Mouse (Mus musculus): ENCODE data around the gene Comp. TPM values are rescaled to one million over a fixed set of nuclear protein-coding genes. Genes with fewer than 3 reads are reported as not detected.
A peak's percentile ranks its signal among the peaks of the same experiment; 100 is the strongest.

Gene Comp
- total RNA-seq (2014; fragmentation: Nextera tagmentation) (0.15 and 1.2 TPM in 2 replicates), total RNA-seq (2017) (2.3 TPM in 1 of 2 replicates, not detected in the other)

DNA sequence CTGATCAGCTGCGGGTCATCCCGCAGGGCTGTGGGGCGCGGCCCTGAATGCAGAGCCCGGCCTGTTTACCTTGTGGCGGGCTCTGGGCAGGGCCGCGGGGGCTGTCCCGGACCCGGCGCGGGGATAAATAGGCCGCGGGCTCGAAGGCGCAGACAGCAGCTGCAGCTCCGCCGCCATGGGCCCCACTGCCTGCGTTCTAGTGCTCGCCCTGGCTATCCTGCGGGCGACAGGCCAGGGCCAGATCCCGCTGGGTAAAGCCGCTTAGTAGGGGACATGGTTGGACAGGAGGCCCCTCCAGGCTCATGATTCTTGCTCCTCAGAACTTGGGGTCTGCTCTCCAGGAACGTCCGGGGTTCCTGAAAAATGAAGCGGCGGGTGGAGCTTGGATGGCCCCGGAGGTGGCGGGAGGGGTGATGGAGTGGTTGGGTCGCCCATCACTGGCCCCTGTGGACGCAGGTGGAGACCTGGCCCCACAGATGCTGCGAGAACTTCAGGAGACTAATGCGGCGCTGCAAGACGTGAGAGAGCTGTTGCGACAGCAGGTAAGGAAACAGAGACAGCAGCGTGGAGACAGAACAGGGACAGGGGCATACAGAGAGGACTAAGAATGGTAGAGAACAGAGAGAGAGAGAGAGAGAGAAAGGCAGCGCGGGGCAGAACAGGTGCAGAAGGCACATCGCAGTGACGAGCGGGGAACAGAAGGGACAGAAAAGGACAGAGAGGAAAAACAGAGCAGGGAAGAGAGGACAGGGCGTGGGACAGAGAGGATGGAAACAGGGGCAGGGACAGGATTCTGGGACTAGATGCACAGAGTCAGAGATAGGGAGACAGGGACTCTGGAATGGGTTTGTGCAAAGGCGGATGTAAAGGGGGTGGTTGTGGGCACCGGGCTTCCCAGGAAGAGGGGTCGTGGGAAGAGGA is at the start of gene Comp:
TSS of gene Comp (plus strand) at position 162 of the 921 bp plus-strand sequence.
- no peak for ATAC-seq (replicated peaks; ENCODE audit: low FRiP score, low TSS enrichment, poor library complexity, severe bottlenecking)

DNA sequence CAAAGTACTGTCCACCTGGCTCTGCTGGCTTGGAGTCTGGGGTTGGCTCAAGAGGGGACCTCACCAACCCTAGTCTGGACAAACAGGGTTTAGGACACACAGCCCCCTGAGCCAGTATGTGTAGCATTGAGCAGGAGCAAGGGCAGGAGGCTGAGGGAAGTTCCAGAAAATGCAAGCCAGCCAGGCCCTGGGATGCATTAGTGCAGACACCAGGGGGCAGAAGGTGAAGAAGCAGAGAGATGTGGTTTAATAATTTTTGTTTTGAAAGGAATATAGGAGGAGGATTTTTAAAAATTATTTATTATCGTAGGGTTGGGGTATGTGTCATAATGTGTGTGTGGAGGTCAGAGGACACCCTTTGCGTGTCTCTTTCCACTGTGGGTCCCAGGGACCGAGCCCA is 49.6 kb upstream of the Comp start:
- ATAC-seq (replicated peaks; ENCODE audit: low FRiP score, low TSS enrichment, poor library complexity, severe bottlenecking) = no peak

DNA sequence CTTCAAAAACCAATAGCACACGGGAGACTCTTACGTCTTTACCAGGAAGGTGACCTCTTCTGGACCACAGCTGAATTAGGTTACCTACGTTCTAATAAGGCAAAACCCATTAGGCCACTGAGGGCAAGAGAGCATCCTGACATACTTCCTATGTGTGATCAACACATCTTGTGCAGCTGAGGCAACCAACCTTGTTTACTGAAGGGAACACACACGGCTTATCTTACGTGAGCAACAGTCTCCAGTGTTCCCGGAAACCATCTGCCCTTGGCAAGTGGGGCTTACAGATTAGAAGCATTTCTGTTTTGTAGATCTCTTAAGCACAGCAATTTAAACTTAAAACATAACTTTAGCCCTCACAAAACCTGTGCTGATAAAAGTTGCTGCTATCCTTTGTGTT is 45.8 kb upstream of the Comp start:
- peak; percentile 62 for ATAC-seq (replicated peaks; ENCODE audit: low FRiP score, low TSS enrichment, poor library complexity, severe bottlenecking)

DNA sequence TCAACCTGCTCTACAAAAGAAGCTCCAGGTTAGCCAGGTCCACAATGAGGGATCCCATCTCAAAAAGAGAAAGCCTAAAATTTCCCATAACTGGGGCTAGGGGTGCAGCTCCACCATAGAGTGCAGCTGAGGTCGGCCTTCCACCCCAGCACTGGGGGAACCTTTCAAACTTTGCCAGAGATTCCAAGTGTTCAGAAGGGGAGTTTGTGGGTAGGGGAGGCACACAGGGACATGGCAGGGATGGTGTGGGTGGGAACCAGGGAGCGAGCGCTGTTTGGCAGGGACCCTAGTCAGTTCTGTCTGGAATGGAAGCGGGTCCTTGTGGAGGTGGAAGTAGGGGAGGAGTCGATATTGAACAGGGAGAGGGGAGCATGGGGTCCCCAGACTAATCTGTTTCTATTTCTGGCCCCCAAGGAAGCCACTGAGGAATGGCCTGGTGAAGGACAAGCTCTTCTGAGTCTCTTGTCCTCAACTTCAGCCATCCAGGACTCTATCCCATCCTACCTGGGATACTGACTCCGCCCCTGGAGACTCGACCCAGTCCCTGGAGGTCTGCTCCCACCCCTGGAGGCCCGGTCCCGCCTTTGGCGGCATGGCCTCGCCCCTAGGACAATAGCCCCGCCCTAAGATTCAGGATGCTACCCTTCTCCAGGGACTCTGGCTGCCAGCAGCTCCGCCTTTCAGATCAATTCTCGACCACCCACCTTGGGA is 44.1 kb upstream of the Comp start, which contains the start of gene Gdf1:
TSS of gene Gdf1 (plus strand) at position 694 of the 711 bp plus-strand sequence.
- no peak for ATAC-seq (replicated peaks; ENCODE audit: low FRiP score, low TSS enrichment, poor library complexity, severe bottlenecking)

DNA sequence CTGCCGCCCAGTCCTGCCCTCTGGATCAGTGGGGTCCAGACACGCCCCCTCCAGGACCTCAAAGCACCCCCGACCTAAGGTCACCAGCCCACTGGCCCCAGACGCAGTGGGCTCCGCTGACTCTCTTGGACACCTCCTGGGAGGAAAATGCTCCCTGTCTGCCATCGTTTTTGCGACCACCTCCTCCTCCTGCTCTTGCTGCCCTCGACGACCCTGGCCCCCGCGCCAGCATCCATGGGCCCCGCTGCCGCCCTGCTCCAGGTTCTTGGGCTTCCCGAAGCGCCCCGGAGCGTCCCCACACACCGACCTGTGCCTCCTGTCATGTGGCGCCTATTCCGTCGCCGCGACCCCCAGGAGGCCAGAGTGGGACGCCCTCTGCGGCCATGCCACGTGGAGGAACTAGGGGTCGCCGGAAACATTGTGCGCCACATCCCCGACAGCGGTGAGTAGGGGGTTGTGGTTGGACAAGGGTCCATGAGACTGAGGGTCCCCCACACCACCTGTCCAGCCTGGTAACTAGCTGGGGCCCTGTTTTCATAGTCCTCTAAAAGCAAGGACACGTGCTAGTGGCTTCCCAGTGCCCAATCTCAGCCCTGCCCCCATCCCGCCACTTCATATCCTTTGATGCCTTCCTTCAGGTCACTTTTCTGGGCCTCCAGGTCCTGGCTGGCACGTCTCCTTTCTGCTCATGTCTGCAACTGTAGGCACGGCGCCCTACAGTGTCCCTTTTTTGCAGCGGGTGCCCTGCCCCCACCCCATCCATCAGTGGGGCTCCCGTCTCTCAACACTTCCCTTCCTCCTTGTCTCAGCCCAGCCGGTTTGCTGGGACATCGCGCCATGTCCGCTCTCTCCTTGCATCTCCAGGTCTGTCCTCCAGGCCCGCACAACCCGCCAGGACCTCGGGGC is 43.3 kb upstream of the Comp start:
- no peak for ATAC-seq (replicated peaks; ENCODE audit: low FRiP score, low TSS enrichment, poor library complexity, severe bottlenecking)

DNA sequence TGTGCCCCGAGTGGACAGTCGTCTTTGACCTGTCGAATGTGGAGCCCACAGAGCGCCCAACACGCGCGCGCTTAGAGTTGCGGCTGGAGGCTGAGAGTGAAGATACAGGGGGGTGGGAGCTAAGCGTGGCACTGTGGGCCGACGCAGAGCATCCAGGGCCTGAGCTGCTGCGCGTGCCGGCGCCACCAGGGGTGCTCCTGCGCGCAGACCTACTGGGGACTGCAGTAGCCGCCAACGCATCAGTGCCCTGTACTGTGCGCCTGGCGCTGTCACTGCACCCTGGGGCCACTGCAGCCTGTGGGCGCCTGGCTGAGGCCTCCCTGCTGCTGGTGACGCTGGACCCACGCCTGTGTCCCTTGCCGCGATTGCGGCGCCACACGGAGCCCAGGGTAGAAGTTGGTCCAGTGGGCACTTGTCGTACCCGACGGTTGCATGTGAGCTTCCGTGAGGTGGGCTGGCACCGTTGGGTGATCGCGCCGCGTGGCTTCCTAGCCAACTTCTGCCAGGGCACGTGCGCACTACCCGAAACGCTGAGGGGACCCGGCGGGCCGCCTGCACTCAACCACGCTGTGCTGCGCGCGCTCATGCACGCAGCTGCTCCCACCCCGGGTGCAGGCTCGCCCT is 42.5 kb upstream of the Comp start:
- peak; percentile 36; the same call in 1 of the 2 replicates for ATAC-seq (replicated peaks; ENCODE audit: low FRiP score, low TSS enrichment, poor library complexity, severe bottlenecking)

DNA sequence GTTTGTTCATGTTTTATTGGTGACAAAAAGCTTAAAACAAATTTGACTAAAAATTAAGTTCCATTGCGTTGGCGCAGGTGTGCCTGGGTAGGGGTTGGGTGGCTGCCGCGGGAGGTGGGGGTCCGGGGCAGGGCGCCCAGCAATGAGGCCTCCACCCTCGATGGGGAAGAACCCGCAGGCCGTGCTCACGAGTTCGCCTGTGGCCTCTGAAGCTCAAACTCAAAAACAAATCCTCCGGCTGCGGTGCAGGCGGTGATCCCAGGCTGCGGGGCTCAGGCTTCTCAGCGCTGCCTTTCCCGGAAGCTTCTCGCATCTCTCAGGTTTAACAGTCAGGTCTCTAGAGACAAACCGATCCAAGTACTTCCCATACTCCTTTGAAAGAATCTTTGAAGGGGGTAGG is 41.8 kb upstream of the Comp start:
- no peak for ATAC-seq (replicated peaks; ENCODE audit: low FRiP score, low TSS enrichment, poor library complexity, severe bottlenecking)

DNA sequence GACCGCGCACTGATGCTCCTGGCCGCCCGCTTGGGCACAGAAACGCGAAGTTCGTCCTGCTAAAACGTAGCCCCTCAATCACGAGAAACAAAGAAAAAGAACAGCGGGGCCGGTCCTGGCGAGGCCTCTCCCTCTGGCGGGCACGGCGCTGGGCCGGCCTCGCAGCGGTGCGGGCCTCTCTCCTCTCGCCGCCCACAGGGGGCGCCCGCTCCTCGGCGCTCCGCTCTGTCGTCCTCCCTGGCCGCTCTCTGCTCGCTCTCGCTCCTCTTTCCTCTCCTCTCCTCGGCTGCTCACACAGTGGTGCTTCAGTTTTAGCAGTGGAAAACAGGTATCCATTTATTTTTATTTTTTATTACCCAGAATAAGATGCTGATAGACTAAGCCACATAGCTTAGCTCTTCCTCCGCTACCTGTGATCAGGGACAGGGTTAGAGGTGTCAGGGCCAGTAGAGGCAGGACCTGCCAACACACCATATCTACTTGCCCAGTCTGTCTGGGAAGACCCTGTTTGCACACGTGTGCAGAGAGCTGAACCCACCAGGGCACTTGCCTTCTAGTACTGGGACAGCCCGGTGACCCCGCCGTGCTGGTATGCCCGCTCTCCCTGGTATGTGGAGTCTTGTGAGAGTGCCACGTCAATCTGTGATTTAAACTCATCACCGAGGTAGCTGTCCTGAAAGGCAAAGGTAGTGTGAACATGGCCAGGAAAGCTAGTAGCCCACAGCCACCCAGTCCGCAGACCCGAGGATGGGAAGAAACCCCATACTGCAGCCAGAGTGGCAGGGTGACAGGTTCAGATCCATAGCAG is 41.1 kb upstream of the Comp start:
- ATAC-seq (replicated peaks; ENCODE audit: low FRiP score, low TSS enrichment, poor library complexity, severe bottlenecking) = no peak

DNA sequence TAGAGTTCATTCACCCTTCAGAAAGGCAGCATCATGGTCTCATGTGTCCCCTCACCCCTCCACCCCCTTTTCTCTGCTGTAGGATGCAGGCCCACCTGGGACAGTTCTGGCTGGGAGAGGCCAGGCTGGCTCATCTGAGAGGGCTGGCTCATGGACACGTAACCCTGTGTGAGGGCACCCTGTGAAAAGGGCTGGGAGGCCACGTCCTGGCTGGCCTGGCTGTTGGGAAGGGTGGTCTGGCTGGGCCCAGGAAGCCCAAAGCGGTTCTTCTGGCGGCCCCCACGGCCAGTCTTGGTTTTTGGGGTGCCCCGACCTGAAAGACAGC is 40.5 kb upstream of the Comp start:
- no peak for ATAC-seq (replicated peaks; ENCODE audit: low FRiP score, low TSS enrichment, poor library complexity, severe bottlenecking)

DNA sequence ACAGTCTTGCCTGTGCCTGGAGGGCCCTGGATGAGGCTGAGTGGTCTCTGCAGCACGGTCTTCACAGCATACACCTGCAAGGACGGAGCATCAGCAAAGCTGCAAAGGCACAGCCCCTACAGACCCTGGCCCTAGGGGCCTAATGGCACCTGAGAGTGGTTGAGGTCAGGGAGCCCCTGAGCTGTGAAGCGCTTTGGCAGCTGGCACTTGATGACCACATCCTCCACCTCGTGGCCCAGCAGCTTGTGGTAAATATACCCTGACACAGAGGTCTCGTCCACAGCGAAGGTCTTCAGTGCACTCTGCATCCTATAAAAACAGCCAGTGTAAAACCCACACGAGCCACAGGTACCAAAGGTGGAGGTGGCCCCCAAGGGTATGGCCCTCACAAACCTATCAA is 34.4 kb upstream of the Comp start:
- no peak for ATAC-seq (replicated peaks; ENCODE audit: low FRiP score, low TSS enrichment, poor library complexity, severe bottlenecking)

DNA sequence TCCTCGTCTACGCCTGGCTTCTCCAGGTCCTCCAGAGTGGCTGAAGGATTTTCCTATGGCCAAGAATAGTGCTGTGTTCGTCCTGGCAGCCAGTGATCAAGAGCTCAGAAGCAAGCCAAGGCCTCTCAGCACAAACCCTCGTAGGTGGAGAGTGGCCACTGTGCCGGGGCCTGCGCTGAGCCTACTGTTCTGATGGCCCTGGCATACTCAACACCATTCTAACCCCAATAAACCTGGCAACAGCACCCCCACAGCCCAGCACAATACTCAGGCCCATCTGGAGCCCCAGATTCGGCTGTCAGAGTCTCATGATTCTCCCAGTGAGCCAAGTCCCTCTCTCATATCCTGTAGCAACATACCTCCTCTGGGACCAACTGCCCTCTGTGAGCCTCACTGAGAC is 32.7 kb upstream of the Comp start:
- ATAC-seq (replicated peaks; ENCODE audit: low FRiP score, low TSS enrichment, poor library complexity, severe bottlenecking) = no peak

DNA sequence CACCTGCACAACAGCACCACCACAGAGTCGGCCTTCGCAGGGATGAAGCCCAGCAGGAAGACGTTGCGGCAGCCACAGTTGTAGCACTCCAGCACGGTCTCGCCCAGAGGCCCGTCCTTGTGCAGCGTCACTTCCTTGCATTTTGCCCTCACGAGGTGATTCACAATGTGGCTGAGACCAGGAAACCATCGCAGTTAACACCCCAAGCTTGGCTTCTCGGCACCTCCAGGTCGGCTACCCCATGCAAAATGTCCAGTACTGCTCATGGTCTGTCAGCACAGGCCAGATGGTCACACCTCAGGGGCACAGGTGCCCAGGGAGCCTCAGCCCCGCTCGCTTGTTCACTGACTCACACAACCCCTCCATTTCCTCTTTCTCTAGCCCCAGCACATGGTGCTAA is 31.4 kb upstream of the Comp start:
- ATAC-seq (replicated peaks; ENCODE audit: low FRiP score, low TSS enrichment, poor library complexity, severe bottlenecking) = no peak

DNA sequence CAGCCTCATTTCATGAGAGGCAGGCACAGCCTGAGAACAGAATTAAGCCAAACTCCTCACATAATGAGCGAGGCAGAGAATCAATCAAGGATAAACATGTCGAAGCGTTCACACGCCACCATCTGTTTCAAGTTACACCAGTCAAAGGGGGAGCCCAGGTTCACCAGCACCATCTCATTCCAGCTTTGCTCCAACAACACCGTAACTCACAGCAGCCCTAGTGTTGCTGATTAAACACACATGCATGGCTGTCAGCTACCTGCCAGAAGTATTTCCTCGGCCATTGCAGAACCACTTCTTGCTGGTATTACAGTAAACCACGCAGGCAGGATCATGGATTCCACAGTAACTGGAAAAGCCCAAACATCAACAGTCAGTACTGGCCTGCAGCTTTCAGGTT is 30.3 kb upstream of the Comp start:
- ATAC-seq (replicated peaks; ENCODE audit: low FRiP score, low TSS enrichment, poor library complexity, severe bottlenecking) = no peak

DNA sequence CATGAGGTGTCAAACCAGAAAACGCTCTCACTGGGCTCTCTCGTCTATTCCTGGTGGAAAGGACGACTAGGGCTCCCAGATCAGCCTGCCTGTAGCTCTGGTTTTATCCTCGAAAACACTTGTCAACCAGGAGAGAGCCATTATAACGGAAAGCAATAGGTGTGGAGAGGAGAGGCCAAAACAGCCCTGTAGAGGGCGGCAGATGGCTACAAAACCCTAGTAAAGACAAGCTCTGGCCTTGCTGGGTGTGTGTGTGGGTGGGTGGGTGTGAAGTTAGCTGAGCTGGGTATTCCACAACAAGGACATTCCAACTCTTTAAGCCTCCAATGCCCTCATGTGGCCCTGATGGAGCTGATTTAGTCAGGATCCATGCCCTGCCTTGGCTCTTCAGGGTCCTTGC is 29.7 kb upstream of the Comp start:
- 0 out of 2 replicates have a peak, but pooled peaks have one; percentile 33 for ATAC-seq (replicated peaks; ENCODE audit: low FRiP score, low TSS enrichment, poor library complexity, severe bottlenecking)

DNA sequence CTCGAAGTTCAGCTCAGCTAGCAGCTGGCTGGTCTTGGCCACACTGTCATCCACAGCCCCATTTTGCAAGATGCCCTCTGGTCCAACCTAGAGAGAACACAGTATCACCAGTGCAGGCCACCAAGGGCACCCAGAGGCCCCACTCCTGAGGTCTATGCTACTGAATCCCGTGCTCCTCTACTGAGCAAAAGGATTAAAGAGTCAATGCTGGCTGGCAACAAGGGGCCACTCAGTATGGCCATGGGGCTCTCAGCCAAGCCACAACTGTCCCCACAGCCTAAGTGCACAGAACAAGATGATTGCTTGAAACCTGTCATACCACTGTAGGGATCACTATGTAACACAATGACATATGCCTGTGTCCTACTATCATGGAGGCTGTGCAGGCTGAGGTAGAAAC is 29.1 kb upstream of the Comp start:
- no peak for ATAC-seq (replicated peaks; ENCODE audit: low FRiP score, low TSS enrichment, poor library complexity, severe bottlenecking)

DNA sequence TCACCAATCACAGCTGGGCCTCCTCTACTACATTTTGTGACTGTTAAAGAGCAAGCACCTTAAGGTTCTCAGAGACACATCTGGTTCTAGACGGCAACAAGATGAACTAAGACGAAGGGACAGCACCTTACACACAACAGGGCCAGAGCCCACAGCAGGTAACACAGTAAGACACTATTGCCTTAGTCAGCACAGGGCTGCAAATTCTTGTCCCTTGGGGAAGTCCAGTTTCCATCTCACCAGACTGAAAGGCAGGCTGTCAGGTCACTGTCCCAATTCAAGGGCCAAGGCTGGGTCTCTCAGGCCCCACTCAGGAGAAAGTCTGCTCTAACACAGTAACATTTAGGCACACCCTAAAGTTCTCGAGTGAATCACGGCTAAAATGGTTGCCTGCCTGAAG is 25.9 kb upstream of the Comp start:
- ATAC-seq (replicated peaks; ENCODE audit: low FRiP score, low TSS enrichment, poor library complexity, severe bottlenecking) = no peak

DNA sequence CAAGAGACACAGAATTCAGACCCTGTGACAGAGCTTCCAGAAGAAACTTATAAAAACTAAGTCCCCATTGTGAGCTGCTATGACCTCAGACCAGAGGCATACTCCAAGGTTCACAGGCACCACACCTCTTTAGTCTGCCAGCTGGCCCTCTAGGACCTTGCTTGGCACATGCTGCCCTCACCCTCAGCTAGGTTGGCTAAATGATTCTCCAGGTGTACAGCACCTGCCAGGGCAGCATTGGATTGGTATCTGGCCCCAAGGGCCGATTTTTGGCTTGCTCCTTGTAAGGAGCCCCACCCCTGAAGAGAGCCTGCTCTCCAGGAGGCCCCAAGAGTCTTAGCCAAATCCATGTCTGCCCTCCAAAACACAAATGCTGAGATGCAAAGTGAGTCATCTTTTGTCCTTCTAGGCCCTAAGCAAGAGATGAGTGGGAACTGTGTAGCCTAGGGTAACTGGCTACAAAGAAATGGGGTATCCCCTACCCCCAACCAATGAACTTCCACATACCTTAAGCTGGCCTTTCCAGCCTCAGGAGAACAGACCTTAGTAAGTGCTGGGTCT is 25.4 kb upstream of the Comp start:
- no peak for ATAC-seq (replicated peaks; ENCODE audit: low FRiP score, low TSS enrichment, poor library complexity, severe bottlenecking)

Measured in megakaryocyte-erythroid progenitor cell, adult 5-6 weeks (primary cell).